Mouse (Mus musculus) C2C12 (cell line): ENCODE measurements at regions not wholly inside any gene's neighbourhood (a gene's known extent, or its start where the extent isn't known, plus 50 kb on each side); places are given as distances from the start of the nearest gene placed in this dataset.

Experiments used
- CTCF ChIP-seq: IDR thresholded peaks from one replicate; pipeline ENCODE4 v1.5.1; 2011; ENCODE audit not compliant: control insufficient read depth, insufficient read depth, insufficient read length
- MAX ChIP-seq: IDR thresholded peaks from one replicate; pipeline ENCODE4 v1.6.1; 2011; ENCODE audit warnings: mild to moderate bottlenecking, control low read depth

DNA sequence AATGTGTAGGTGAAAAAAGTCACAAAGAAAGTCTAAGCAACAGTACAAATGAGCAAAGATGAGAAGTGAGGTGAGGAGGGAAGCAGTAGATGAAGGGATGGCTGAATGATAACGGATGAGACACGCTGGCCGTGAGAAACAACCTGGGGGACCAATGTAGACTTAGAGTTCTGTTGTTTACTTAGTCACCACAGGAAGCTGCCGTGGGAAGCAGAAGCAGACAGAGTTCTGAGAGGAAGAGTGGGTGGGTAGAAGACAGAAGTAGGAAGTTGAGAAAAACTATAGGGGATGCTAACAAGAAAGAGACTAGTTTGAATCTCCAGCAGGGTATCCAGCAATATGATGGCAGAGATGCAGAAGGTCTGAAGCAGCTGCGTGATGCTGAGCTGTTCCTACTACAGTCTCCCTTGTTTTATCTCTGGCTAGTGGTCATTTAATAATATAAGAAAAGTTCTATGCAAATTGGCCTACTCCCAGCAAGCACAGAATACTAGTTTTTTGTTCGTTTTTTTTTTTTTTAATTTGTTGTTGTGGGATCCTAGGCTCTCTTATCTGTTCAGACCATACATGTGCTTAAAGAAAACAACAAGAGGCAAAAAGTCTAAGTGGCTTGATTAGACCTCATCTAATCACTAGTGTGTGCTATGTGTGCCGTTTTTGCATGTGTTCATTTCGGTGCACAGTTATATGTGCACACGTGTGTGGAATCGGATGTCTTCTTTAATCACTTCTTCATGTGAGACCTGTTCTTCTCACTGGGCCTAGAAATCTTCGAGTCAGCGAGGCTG is 85.0 kb upstream of the Adtrp start:
- TF ChIP-seq CTCF (no peak), MAX (no peak)
